Mouse (Mus musculus): Measurements from ENCODE around the gene Kdm2a. TPM values are rescaled to one million over a fixed set of nuclear protein-coding genes. Genes with fewer than 3 reads are reported as not detected.
A peak's percentile ranks its signal among the peaks of the same experiment; 100 is the strongest.
"Not testable (repeated sequence)": the region's sequence is repeated elsewhere in the genome, so short reads cannot be mapped to it uniquely, and the experiment has no call there.

Kdm2a gene
- polyA plus RNA-seq, 1 experiment from 2014 or later = 18.5 TPM

DNA sequence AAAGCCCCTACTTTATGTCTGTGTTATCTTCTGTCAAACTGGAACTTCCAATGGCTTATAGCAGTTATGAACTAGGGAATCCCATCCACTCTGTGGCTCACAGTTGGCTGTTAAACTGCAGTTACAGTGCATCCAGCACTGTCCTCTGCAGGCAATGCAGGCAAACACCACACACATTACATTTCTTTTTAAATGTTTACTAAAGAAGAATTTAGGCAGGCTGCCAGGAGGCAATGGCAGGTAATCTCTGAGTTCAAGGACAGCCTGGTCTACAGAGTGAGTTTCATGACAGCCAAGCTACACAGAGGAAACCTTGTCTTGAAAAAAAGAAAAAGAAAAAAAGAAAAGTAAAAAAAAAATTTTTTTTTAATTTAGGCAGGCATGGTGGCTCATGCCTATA lies 14.8 kb downstream of the Kdm2a start:
- H3K4me1 ChIP-seq (ENCODE audit: insufficient read depth, low read depth, low read length) = no peaks in the 10 kb centered on the region
- TF ChIP-seq CTCF (IDR thresholded peaks at IDR 0.05) (no peak), EP300 (IDR thresholded peaks at IDR 0.05) (no peak)
- ATAC-seq = no peak
- H3K4me2 ChIP-seq (replicated peaks; ENCODE audit: low read depth, low read length) = no peak overlapping the region
- no peak overlapping the region for H3K27ac ChIP-seq (ENCODE audit: low read length)
- H3K9ac ChIP-seq (replicated peaks; ENCODE audit: low read depth) = no peak overlapping the region
- no peaks in the 10 kb centered on the region for H3K27me3 ChIP-seq (replicated peaks; ENCODE audit: insufficient read depth, low read length)
- H3K36me3 ChIP-seq (ENCODE audit: insufficient read depth, low read length) = no peaks in the 10 kb centered on the region
- no peaks in the 10 kb centered on the region for H3K9me3 ChIP-seq (ENCODE audit: low read length)
- no peak for DNase-seq (ENCODE audit: low spot score)
- no peak overlapping the region for H3K4me3 ChIP-seq (ENCODE audit: low read depth, low read length)

DNA sequence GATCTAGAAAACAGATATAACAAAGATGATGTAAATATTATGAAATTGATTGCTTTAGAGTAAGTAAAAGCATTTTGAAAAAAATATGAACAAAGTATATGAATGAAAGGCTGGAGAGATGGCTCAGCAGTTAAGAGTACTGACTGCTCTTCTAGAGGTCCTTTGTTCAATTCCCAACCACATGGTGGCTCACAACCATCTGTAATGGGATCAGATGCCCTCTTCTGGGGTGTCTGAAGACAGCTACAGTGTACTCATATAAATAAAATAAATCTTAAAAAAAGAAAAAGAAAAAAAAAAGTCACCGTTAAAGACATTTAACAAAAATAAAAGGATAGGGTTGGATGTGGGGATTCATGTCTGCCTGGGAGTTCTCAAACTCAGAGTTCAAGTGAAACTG lies 15.8 kb downstream of the Kdm2a start:
- peak; percentile 21 for TF ChIP-seq CTCF (IDR thresholded peaks at IDR 0.05)
- H3K9me3 ChIP-seq (ENCODE audit: low read length); H3K9ac ChIP-seq (replicated peaks; ENCODE audit: low read depth); DNase-seq (ENCODE audit: low spot score); H3K4me1 ChIP-seq (ENCODE audit: insufficient read depth, low read depth, low read length); H3K27me3 ChIP-seq (replicated peaks; ENCODE audit: insufficient read depth, low read length); H3K36me3 ChIP-seq (ENCODE audit: insufficient read depth, low read length); H3K4me2 ChIP-seq (replicated peaks; ENCODE audit: low read depth, low read length); H3K27ac ChIP-seq (ENCODE audit: low read length); H3K4me3 ChIP-seq (ENCODE audit: low read depth, low read length); ATAC-seq: not testable (repeated sequence)
- WGBS = 76% methylated on average over 1 of the region's 1 CpGs

DNA sequence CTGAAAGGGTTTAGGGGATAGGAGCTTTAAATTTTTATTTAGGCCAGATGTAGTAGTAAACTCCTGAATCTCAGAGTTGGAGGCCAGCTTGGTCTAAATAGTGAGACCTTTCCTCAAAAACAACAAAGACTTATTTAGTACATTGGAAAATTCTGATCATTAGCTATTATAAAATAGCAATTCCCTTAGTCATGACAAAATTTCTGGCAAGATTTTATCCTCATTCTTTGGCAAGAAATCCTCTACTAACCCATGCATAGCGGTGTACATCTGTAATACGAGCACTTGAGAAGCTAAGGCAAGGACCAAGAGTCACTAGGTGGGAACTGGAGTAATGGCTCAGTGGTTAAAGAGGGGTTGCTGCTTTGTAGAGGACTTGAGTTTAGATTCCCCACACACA lies 27.4 kb downstream of the Kdm2a start:
- ATAC-seq (no peak), DNase-seq (ENCODE audit: low spot score) (no peak)
- no peaks in the 10 kb centered on the region for H3K4me1 ChIP-seq (ENCODE audit: insufficient read depth, low read depth, low read length)
- WGBS = 52% methylated on average over 2 of the region's 2 CpGs
- H3K4me2 ChIP-seq (replicated peaks; ENCODE audit: low read depth, low read length) = no peak overlapping the region
- H3K9me3 ChIP-seq (ENCODE audit: low read length) = no peaks in the 10 kb centered on the region
- H3K4me3 ChIP-seq (ENCODE audit: low read depth, low read length) = no peak overlapping the region
- no peak for TF ChIP-seq CTCF (IDR thresholded peaks at IDR 0.05)
- no peak for TF ChIP-seq EP300 (IDR thresholded peaks at IDR 0.05)
- no peaks in the 10 kb centered on the region for H3K36me3 ChIP-seq (ENCODE audit: insufficient read depth, low read length)
- H3K27me3 ChIP-seq (replicated peaks; ENCODE audit: insufficient read depth, low read length) = no peaks in the 10 kb centered on the region
- no peak overlapping the region for H3K9ac ChIP-seq (replicated peaks; ENCODE audit: low read depth)
- no peak overlapping the region for H3K27ac ChIP-seq (ENCODE audit: low read length)

DNA sequence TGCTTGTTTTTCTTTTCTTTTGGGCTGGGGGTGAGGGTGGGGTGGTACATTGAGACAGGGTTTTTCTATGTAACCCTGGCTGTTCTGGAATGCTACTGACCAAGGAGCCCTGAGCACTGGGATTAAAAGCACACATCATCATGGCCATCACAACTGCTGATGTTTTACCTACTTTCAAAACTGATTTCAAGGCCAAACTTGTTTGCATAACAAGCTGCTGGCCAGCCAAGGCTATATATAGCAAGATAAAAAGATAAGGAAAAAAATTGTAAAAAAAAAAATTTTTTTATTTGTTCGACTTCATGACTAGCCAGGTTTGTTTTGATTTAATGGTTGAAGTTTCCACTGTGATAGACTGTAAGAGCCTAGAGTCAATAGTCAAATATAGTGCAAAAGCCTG lies 27.8 kb downstream of the Kdm2a start:
- no peaks in the 10 kb centered on the region for H3K4me1 ChIP-seq (ENCODE audit: insufficient read depth, low read depth, low read length)
- no peaks in the 10 kb centered on the region for H3K9me3 ChIP-seq (ENCODE audit: low read length)
- DNase-seq (ENCODE audit: low spot score) (no peak), ATAC-seq (no peak)
- H3K27me3 ChIP-seq (replicated peaks; ENCODE audit: insufficient read depth, low read length) = no peaks in the 10 kb centered on the region
- no peak for TF ChIP-seq EP300 (IDR thresholded peaks at IDR 0.05)
- no peak for TF ChIP-seq CTCF (IDR thresholded peaks at IDR 0.05)
- no peak overlapping the region for H3K4me2 ChIP-seq (replicated peaks; ENCODE audit: low read depth, low read length)
- no peaks in the 10 kb centered on the region for H3K36me3 ChIP-seq (ENCODE audit: insufficient read depth, low read length)
- H3K4me3 ChIP-seq (ENCODE audit: low read depth, low read length) = no peak overlapping the region
- no peak overlapping the region for H3K9ac ChIP-seq (replicated peaks; ENCODE audit: low read depth)
- no peak overlapping the region for H3K27ac ChIP-seq (ENCODE audit: low read length)
- WGBS = 53% methylated on average over 1 of the region's 1 CpGs

DNA sequence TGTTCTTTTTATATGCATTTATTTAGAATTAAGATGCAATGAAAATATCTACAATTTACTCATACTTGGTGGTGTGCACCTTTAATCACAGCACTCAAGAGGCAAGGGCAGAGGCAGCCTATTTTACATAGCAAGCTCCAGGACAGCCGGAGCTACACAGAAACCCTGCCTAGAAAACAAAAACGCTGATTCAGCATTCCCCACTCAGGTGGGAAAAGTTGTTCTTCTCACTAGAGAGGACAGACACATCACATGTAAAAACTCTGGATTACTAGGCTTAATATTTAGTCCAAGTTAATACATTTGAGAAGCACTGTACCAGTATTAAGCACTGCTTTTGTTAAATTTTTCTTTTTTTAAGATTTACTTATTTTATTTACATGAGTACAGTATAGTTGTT lies 48.6 kb downstream of the Kdm2a start:
- H3K36me3 ChIP-seq (ENCODE audit: insufficient read depth, low read length) = peaks cover 29% of the 10 kb centered on the region
- WGBS = 89% methylated on average over 2 of the region's 2 CpGs

DNA sequence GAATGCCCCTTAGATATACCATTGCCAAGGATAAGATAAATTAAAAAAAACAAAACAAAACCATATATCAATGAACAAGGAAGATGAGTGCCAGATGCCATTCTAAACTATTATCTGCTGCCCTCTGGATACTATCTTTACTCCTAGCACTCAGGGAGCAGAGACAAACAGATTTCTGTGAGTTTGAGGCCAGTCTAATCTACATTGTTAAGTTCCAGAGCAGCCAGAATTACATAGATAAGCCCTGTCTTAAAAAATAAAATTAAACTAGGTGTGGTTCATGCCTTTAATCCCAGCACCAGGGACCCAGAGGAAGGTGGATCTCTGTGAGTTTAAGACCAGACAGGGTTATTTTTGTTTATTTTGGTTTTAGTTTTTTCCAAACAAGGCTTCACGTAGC lies 51.6 kb downstream of the Kdm2a start:
- Histone ChIP-seq H3K4me3 (ENCODE audit: low read depth, low read length) (no peak overlapping the region), H3K9ac (replicated peaks; ENCODE audit: low read depth) (no peak overlapping the region), H3K27me3 (replicated peaks; ENCODE audit: insufficient read depth, low read length) (no peaks in the 10 kb centered on the region), H3K36me3 (ENCODE audit: insufficient read depth, low read length) (peaks cover 38% of the 10 kb centered on the region), H3K9me3 (ENCODE audit: low read length) (no peaks in the 10 kb centered on the region), H3K27ac (ENCODE audit: low read length) (no peak overlapping the region), H3K4me2 (replicated peaks; ENCODE audit: low read depth, low read length) (no peak overlapping the region), H3K4me1 (ENCODE audit: insufficient read depth, low read depth, low read length) (no peaks in the 10 kb centered on the region)
- ATAC-seq (no peak), DNase-seq (ENCODE audit: low spot score) (no peak)
- WGBS = 84% methylated on average over 1 of the region's 1 CpGs
- TF ChIP-seq CTCF (IDR thresholded peaks at IDR 0.05) (no peak), EP300 (IDR thresholded peaks at IDR 0.05) (no peak)

More for the DNA sequence above, 48.6 kb downstream of the Kdm2a start:
- ATAC-seq = no peak
- Histone ChIP-seq H3K27ac (ENCODE audit: low read length) (no peak overlapping the region), H3K4me3 (ENCODE audit: low read depth, low read length) (no peak overlapping the region), H3K9me3 (ENCODE audit: low read length) (no peaks in the 10 kb centered on the region), H3K9ac (replicated peaks; ENCODE audit: low read depth) (no peak overlapping the region), H3K4me2 (replicated peaks; ENCODE audit: low read depth, low read length) (no peak overlapping the region), H3K27me3 (replicated peaks; ENCODE audit: insufficient read depth, low read length) (no peaks in the 10 kb centered on the region), H3K4me1 (ENCODE audit: insufficient read depth, low read depth, low read length) (no peaks in the 10 kb centered on the region)
- no peak for TF ChIP-seq EP300 (IDR thresholded peaks at IDR 0.05)
- no peak for TF ChIP-seq CTCF (IDR thresholded peaks at IDR 0.05)
- no peak for DNase-seq (ENCODE audit: low spot score)

DNA sequence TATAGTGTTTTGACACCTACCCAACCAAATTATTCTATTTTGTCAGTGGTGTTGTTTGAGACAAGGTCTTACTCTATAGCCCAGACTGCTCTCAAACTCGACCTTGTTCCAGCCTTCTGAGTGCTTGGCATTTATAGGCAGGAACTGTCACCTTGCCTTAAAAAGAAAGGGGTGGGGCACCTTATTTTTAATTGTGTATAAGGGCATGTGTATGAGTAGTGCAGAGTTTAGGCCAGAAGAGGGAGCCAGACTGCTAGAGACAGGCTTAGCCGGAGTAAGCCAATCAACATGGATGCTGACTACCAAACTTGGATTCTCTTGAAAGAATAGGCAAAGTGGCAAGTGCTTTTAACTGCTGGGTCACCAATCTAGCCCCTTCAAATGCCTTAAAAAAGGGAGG lies 59.9 kb downstream of the Kdm2a start:
- DNase-seq (ENCODE audit: low spot score) = peak; percentile 85
- Histone ChIP-seq H3K4me2 (replicated peaks; ENCODE audit: low read depth, low read length) (no peak overlapping the region), H3K4me1 (ENCODE audit: insufficient read depth, low read depth, low read length) (0 out of 2 replicates have a peak, but pooled peaks cover 5% of the 10 kb centered on the region), H3K9ac (replicated peaks; ENCODE audit: low read depth) (no peak overlapping the region), H3K27ac (ENCODE audit: low read length) (no peak overlapping the region), H3K27me3 (replicated peaks; ENCODE audit: insufficient read depth, low read length) (no peaks in the 10 kb centered on the region), H3K4me3 (ENCODE audit: low read depth, low read length) (no peak overlapping the region), H3K9me3 (ENCODE audit: low read length) (no peaks in the 10 kb centered on the region), H3K36me3 (ENCODE audit: insufficient read depth, low read length) (peaks cover 21% of the 10 kb centered on the region; the same call in 1 of the 2 replicates)
- TF ChIP-seq EP300 (IDR thresholded peaks at IDR 0.05) (no peak), CTCF (IDR thresholded peaks at IDR 0.05) (peak; percentile 85)
- ATAC-seq = no peak
- 25% methylated on average over 2 of the region's 2 CpGs for WGBS

Data from lung, postnatal 0 days (tissue).